Mouse (Mus musculus): Measurements from ENCODE around the gene Add3. TPM values are rescaled to one million over a fixed set of nuclear protein-coding genes. Genes with fewer than 3 reads are reported as not detected.

Add3 gene
- 8.0 and 8.3 TPM in 2 replicates for polyA plus RNA-seq (2012)

DNA sequence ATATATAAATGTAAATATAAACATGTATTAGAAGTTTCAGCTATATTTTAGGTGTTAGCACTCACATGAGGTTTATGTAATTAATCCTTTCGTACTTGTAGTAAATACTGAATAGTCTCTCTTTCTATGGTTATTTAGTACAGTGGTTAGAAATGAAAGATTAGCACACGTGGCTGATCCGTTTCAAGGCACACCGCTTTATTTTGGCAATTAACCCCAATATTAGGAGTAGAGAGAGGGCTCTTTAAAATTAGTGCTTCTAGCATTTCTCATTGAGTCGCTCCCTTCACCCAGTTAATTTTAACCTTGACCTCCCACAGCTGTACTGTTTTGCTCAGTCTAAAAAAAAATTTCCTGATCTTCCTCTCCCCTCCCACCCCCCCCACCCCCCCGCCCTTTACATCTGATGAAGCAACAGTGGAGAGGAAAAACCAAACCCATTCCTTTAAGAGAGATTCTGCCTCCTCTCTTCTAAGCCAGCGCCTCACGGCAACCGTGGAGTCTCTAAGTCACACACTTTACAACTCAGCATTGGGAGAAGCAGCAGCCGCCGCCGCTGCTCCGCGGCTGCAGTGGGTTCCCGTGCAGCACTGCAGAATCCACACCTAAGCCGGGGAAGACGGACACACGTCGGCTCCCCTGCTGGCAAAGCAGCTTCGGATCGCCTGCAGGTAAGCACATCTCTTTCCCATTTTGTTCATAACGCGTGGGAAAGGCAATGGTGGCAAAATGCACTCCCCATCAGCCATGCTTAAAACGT, at the start of gene Add3:
Gene Add3, plus strand, starts transcription at position 400 of the 760 bp plus-strand sequence.

Other genes with a start within 250 kb of the Add3 start
- gene Xpnpep1, start 100.2 kb upstream of the Add3 start, polyA plus RNA-seq (2012): 41.9 and 49.4 TPM in 2 replicates
- 55.0 and 64.4 TPM in 2 replicates for gene Mxi1, start 170.1 kb downstream of the Add3 start, polyA plus RNA-seq (2012)
- gene Gm10197, start 231.3 kb downstream of the Add3 start, polyA plus RNA-seq (2012): not detected in 2 replicates